Mouse (Mus musculus) CH12.LX (cell line): ENCODE results near the gene Mov10l1. TPM values are rescaled to one million over a fixed set of nuclear protein-coding genes. Genes with fewer than 3 reads are reported as not detected.

ENCODE experiments used
- DNase-seq: peaks from one replicate; pipeline ENCODE4 v3.0.0-alpha.2; 2013; ENCODE audit errors: extremely low read depth
- H3K27ac ChIP-seq: 2 replicates; pipeline ENCODE4 v1.5.1; 2012; ENCODE audit warnings: low read depth, mild to moderate bottlenecking, control low read depth, moderate library complexity; ENCODE audit not compliant: insufficient read depth
- H3K27me3 ChIP-seq: replicated peaks from 2 replicates; pipeline ENCODE3; 2012; ENCODE audit warnings: inconsistent platforms
- H3K36me3 ChIP-seq, 2 experiments: replicated peaks in 1 of 2; 2 replicates each; pipeline versions ENCODE3 to v1.6.1; 2012; ENCODE audit warnings: inconsistent platforms in 1 of 2, low read length in 1 of 2, mild to moderate bottlenecking in 1 of 2, mixed read lengths in 1 of 2, moderate library complexity in 1 of 2; ENCODE audit not compliant: control insufficient read depth in 1 of 2, insufficient read depth in 1 of 2
- H3K4me1 ChIP-seq, 2 experiments: 2 replicates each; pipeline ENCODE4 v1.6.1; 2012; ENCODE audit warnings: inconsistent platforms in 1 of 2, moderate library complexity in 1 of 2; ENCODE audit not compliant: insufficient read depth in 2 of 2, control insufficient read depth in 1 of 2
- H3K4me2 ChIP-seq: 2 replicates; pipeline ENCODE4 v1.6.1; 2012; ENCODE audit warnings: low read depth, mild to moderate bottlenecking, control low read depth; ENCODE audit not compliant: poor library complexity, insufficient read depth, severe bottlenecking
- H3K4me3 ChIP-seq, 3 experiments: fragments of 150-350 bp in 1 of 3; sonication (generic) in 1 of 3; replicated peaks in 1 of 3; 2 replicates each; pipeline versions ENCODE3 to v1.5.1; 2011 to 2012; ENCODE audit warnings: low read depth in 2 of 3, low read length in 2 of 3, mild to moderate bottlenecking in 2 of 3, moderate library complexity in 2 of 3, control low read depth in 1 of 3, improper control_type of control experiment in 1 of 3, inconsistent platforms in 1 of 3, mixed read lengths in 1 of 3; ENCODE audit not compliant: poor library complexity in 1 of 3
- H3K79me2 ChIP-seq: replicated peaks from 2 replicates; pipeline ENCODE4 v1.6.1; 2012; ENCODE audit warnings: mild to moderate bottlenecking, moderate library complexity; ENCODE audit not compliant: control insufficient read depth, poor library complexity, insufficient read depth, severe bottlenecking; ENCODE audit errors: extremely low read depth
- H3K9ac ChIP-seq: 2 replicates; pipeline ENCODE4 v1.6.1; 2012; ENCODE audit warnings: low read depth, mild to moderate bottlenecking, control low read depth, moderate library complexity; ENCODE audit not compliant: insufficient read depth
- H3K9me3 ChIP-seq: replicated peaks from 2 replicates; pipeline ENCODE3; 2012; ENCODE audit warnings: low read length, inconsistent platforms, mixed read lengths
- BHLHE40 ChIP-seq: IDR thresholded peaks from 2 replicates; pipeline ENCODE4 v1.6.1; 2011; ENCODE audit warnings: mild to moderate bottlenecking, low read depth, low read length, improper control_type of control experiment
- CHD1 ChIP-seq: IDR thresholded peaks from 2 replicates; pipeline ENCODE4 v1.6.1; 2012; ENCODE audit warnings: low read depth, low read length, improper control_type of control experiment, inconsistent platforms
- CHD2 ChIP-seq: IDR thresholded peaks from 2 replicates; pipeline ENCODE4 v1.6.1; 2011; ENCODE audit warnings: low read length, improper control_type of control experiment
- CTCF ChIP-seq, 2 experiments: IDR thresholded peaks in 1 of 2; conservative IDR thresholded peaks in 1 of 2; 2 replicates each; pipeline ENCODE4 v1.5.1; 2011 to 2012; ENCODE audit warnings: low read depth in 2 of 2, low read length in 2 of 2, improper control_type of control experiment in 1 of 2, inconsistent platforms in 1 of 2, mild to moderate bottlenecking in 1 of 2, moderate library complexity in 1 of 2
- ELF1 ChIP-seq: IDR thresholded peaks from 2 replicates; pipeline ENCODE4 v1.6.1; 2014; ENCODE audit warnings: low read depth, mild to moderate bottlenecking, inconsistent platforms, low read length, improper control_type of control experiment
- ETS1 ChIP-seq: conservative IDR thresholded peaks from 2 replicates; pipeline ENCODE4 v1.6.1; 2012; ENCODE audit warnings: low read depth, mild to moderate bottlenecking, inconsistent platforms, low read length, improper control_type of control experiment, moderate library complexity
- GABPA ChIP-seq: IDR thresholded peaks from 2 replicates; pipeline ENCODE4 v1.6.1; 2012; ENCODE audit warnings: low read depth, low read length, improper control_type of control experiment, inconsistent platforms; ENCODE audit not compliant: insufficient replicate concordance
- HCFC1 ChIP-seq: IDR thresholded peaks from 2 replicates; pipeline ENCODE4 v1.6.1; 2012; ENCODE audit warnings: low read depth, mild to moderate bottlenecking, inconsistent platforms, low read length, improper control_type of control experiment
- JUND ChIP-seq: conservative IDR thresholded peaks from 2 replicates; pipeline ENCODE4 v1.6.1; 2011; ENCODE audit warnings: low read depth, low read length, improper control_type of control experiment
- KAT2A ChIP-seq: IDR thresholded peaks from 2 replicates; pipeline ENCODE4 v1.6.1; 2012; ENCODE audit warnings: low read length, improper control_type of control experiment, inconsistent platforms; ENCODE audit not compliant: insufficient replicate concordance
- MAX ChIP-seq: IDR thresholded peaks from 2 replicates; pipeline ENCODE4 v1.6.1; 2011; ENCODE audit warnings: low read length, improper control_type of control experiment
- MAZ ChIP-seq: IDR thresholded peaks from 2 replicates; pipeline ENCODE4 v1.6.1; 2012; ENCODE audit warnings: low read depth, mild to moderate bottlenecking, inconsistent platforms, low read length, improper control_type of control experiment, moderate library complexity
- MXI1 ChIP-seq: IDR thresholded peaks from 2 replicates; pipeline ENCODE4 v1.6.1; 2011; ENCODE audit warnings: mild to moderate bottlenecking, low read depth, low read length, improper control_type of control experiment
- PAX5 ChIP-seq: IDR thresholded peaks from 2 replicates; pipeline ENCODE4 v1.6.1; 2012; ENCODE audit warnings: low read length, inconsistent platforms, mixed read lengths
- POLR2A ChIP-seq: IDR thresholded peaks from 2 replicates; pipeline ENCODE4 v1.6.1; 2011; ENCODE audit warnings: low read depth, mild to moderate bottlenecking, improper control_type of control experiment, low read length
- POLR2AphosphoS2 ChIP-seq: IDR thresholded peaks from 2 replicates; pipeline ENCODE4 v1.6.1; 2011; ENCODE audit warnings: low read depth, low read length, improper control_type of control experiment
- RAD21 ChIP-seq: IDR thresholded peaks from 2 replicates; pipeline ENCODE4 v1.6.1; 2011; ENCODE audit warnings: low read depth, mild to moderate bottlenecking, low read length, improper control_type of control experiment, moderate library complexity
- RCOR1 ChIP-seq: conservative IDR thresholded peaks from 2 replicates; pipeline ENCODE4 v1.6.1; 2012; ENCODE audit warnings: low read depth, mild to moderate bottlenecking, inconsistent platforms, low read length, improper control_type of control experiment
- SIN3A ChIP-seq: IDR thresholded peaks from 2 replicates; pipeline ENCODE4 v1.6.1; 2012; ENCODE audit warnings: low read length, improper control_type of control experiment, inconsistent platforms
- TCF12 ChIP-seq: IDR thresholded peaks from 2 replicates; pipeline ENCODE4 v1.6.1; 2014; ENCODE audit warnings: low read depth, mild to moderate bottlenecking, inconsistent platforms, low read length, improper control_type of control experiment
- USF1 ChIP-seq: IDR thresholded peaks from 2 replicates; pipeline ENCODE4 v1.6.1; 2014; ENCODE audit warnings: low read depth, mild to moderate bottlenecking, inconsistent platforms, low read length, improper control_type of control experiment
- USF2 ChIP-seq: conservative IDR thresholded peaks from 2 replicates; pipeline ENCODE4 v1.6.1; 2011; ENCODE audit warnings: low read depth, low read length, improper control_type of control experiment
- ZKSCAN1 ChIP-seq: IDR thresholded peaks from 2 replicates; pipeline ENCODE4 v1.6.1; 2012; ENCODE audit warnings: low read depth, inconsistent platforms, low read length, improper control_type of control experiment, borderline replicate concordance
- ZMIZ1 ChIP-seq: IDR thresholded peaks from 2 replicates; pipeline ENCODE4 v1.6.1; 2012; ENCODE audit warnings: low read depth, mild to moderate bottlenecking, inconsistent platforms, low read length, improper control_type of control experiment
- dilution Hi-C: fragments of 300-500 bp; cut with MboI; formaldehyde crosslinking; loops from 2 replicates; pipeline ENCODE4 v1.14.3; 2020; ENCODE audit warnings: low sequenced_read_pairs; ENCODE audit not compliant: extremely low pct_unique_long_range_greater_than_20kb, extremely low pct_ligation_motif_present
- in situ Hi-C: fragments of 300-500 bp; cut with MboI; formaldehyde crosslinking; loops from 3 replicates; pipeline ENCODE4 v1.14.3; 2019; ENCODE audit warnings: low sequenced_read_pairs, low pct_ligation_motif_present, low pct_unique_long_range_greater_than_20kb, mixed read lengths
- polyA plus RNA-seq: library from polyadenylated mRNA; unstranded; fragments of >175 nt; gene quantifications from 2 replicates; pipeline ENCODE4 v1.2.1, GENCODE M21; 2012; ENCODE audit warnings: low read depth; ENCODE audit not compliant: insufficient read length
- total RNA-seq, 2 experiments: library from RNA; depleted of rRNA; stranded (reverse); fragments of 300-350 nt in 1 of 2; fragments of >200 nt in 1 of 2; gene quantifications; 2 replicates each; pipeline ENCODE4 v1.2.3; 2012 to 2014

Mov10l1 gene
- total and polyA plus RNA-seq, 3 experiments, result not detected

GRCm38 (mm10) chr15:89000367-89000766 lies 17.7 kb downstream of the Mov10l1 start:
- H3K79me2 ChIP-seq, result no peaks in the 10 kb centered on the region
- H3K4me1 ChIP-seq, result no peaks in the 10 kb centered on the region
- dilution Hi-C loops, result no loop called here
- in situ Hi-C loops, result no loop called here
- H3K4me3 ChIP-seq, result no peak overlapping the region
- no peak for DNase-seq
- no peaks in the 10 kb centered on the region for H3K36me3 ChIP-seq
- H3K4me2 ChIP-seq, result no peak overlapping the region
- no peak for TF ChIP-seq ZMIZ1
- TF ChIP-seq MXI1, result no peak
- TF ChIP-seq BHLHE40, result no peak
- no peak for TF ChIP-seq SIN3A
- TF ChIP-seq CHD1, result no peak
- TF ChIP-seq KAT2A, result no peak
- TF ChIP-seq JUND, result no peak
- TF ChIP-seq MAZ, result no peak
- no peak for TF ChIP-seq RCOR1
- TF ChIP-seq CTCF (conservative IDR thresholded peaks at IDR 0.05 in 1 of 2, IDR thresholded peaks at IDR 0.05 in 1 of 2; ENCODE audit: low read depth in 2 of 2, low read length in 2 of 2), result no peak
- TF ChIP-seq ZKSCAN1, result no peak
- no peak for TF ChIP-seq USF1
- TF ChIP-seq POLR2AphosphoS2, result no peak
- TF ChIP-seq ELF1, result no peak
- no peak for TF ChIP-seq USF2
- TF ChIP-seq ETS1, result no peak
- TF ChIP-seq CHD2, result no peak
- TF ChIP-seq HCFC1, result no peak
- TF ChIP-seq TCF12, result no peak
- H3K9ac ChIP-seq, result no peak overlapping the region
- H3K27me3 ChIP-seq, result peaks cover 90% of the 10 kb centered on the region
- no peak overlapping the region for H3K27ac ChIP-seq
- H3K9me3 ChIP-seq, result no peaks in the 10 kb centered on the region

- in situ Hi-C loops (no loop called here), dilution Hi-C loops (no loop called here)
- no peaks in the 10 kb centered on the region for H3K36me3 ChIP-seq
- no peaks in the 10 kb centered on the region for H3K4me1 ChIP-seq
- TF ChIP-seq MAZ (no peak), MAX (no peak), GABPA (no peak), ZKSCAN1 (no peak), TCF12 (no peak), HCFC1 (no peak), POLR2A (no peak), KAT2A (no peak), PAX5 (no peak), RAD21 (no peak), JUND (no peak), POLR2AphosphoS2 (no peak)
- no peaks in the 10 kb centered on the region for H3K9me3 ChIP-seq
- H3K27me3 ChIP-seq, result peaks cover 88% of the 10 kb centered on the region
- DNase-seq, result no peak
- H3K79me2 ChIP-seq, result no peaks in the 10 kb centered on the region
- no peak overlapping the region for H3K27ac ChIP-seq
- H3K4me2 ChIP-seq, result no peak overlapping the region
- no peak overlapping the region for H3K9ac ChIP-seq
- no peak overlapping the region for H3K4me3 ChIP-seq
These were observed 18.5 kb downstream of the Mov10l1 start for GRCm38 (mm10) chr15:89001245-89001644.
